Mouse (Mus musculus) forebrain, embryonic 11.5 days (tissue): ENCODE data around the gene Ndufa4l2. TPM values are rescaled to one million over a fixed set of nuclear protein-coding genes. Genes with fewer than 3 reads are reported as not detected.
A peak's percentile ranks its signal among the peaks of the same experiment; 100 is the strongest.

Experiments
- ATAC-seq: fragments of 200-750 bp; cut with Nextera tagmentation; replicated peaks from 2 replicates; pipeline ENCODE4 v1.8.0; 2017; ENCODE audit warnings: moderate TSS enrichment; ENCODE audit not compliant: low FRiP score
- DNase-seq: peaks from one replicate; pipeline ENCODE4 v3.0.0-alpha.2; 2017; ENCODE audit warnings: low spot score
- H3K27ac ChIP-seq: fragments of 300-500 bp; sonication (generic); 2 replicates; pipeline ENCODE4 v1.5.1; 2014; ENCODE audit warnings: low read depth, low read length
- H3K27me3 ChIP-seq: fragments of 300-500 bp; sonication (generic); 2 replicates; pipeline ENCODE4 v1.6.1; 2014; ENCODE audit warnings: mild to moderate bottlenecking, low read length, mixed read lengths; ENCODE audit not compliant: control insufficient read depth, insufficient read depth
- H3K36me3 ChIP-seq: fragments of 300-500 bp; sonication (generic); 2 replicates; pipeline ENCODE4 v1.6.1; 2014; ENCODE audit warnings: mild to moderate bottlenecking, low read length, moderate library complexity, mixed read lengths; ENCODE audit not compliant: control insufficient read depth, insufficient read depth
- H3K4me1 ChIP-seq: fragments of 300-500 bp; sonication (generic); replicated peaks from 2 replicates; pipeline ENCODE4 v1.6.1; 2014; ENCODE audit warnings: low read length, mixed read lengths; ENCODE audit not compliant: control insufficient read depth, insufficient read depth
- H3K4me2 ChIP-seq: fragments of 300-500 bp; sonication (generic); 2 replicates; pipeline ENCODE4 v1.6.1; 2014; ENCODE audit warnings: low read depth, mild to moderate bottlenecking, low read length, moderate library complexity, mixed read lengths; ENCODE audit not compliant: severe bottlenecking
- H3K4me3 ChIP-seq: fragments of 300-500 bp; sonication (generic); 2 replicates; pipeline ENCODE4 v1.5.1; 2014; ENCODE audit warnings: low read depth, low read length
- H3K9ac ChIP-seq: fragments of 300-500 bp; sonication (generic); 2 replicates; pipeline ENCODE4 v1.6.1; 2014; ENCODE audit warnings: low read length
- H3K9me3 ChIP-seq: fragments of 300-500 bp; sonication (generic); 2 replicates; pipeline ENCODE4 v1.6.1; 2016; ENCODE audit warnings: low read length, mixed read lengths; ENCODE audit not compliant: control insufficient read depth
- WGBS: fragments of 180-500 bp; shearing (Covaris S2); extraction: QIAGEN DNeasy Blood & Tissue Kit; methylation state at CpG from one replicate; pipeline ENCODE4 v1.1.7; 2014; 5-methylcytosine and 5-hydroxymethylcytosine counted together
- polyA plus RNA-seq: library from polyadenylated mRNA; unstranded; fragments of >200 nt; fragmentation: Nextera tagmentation; extraction: Ambion mirVana; gene quantifications from 2 replicates; pipeline ENCODE4 v1.2.1, GENCODE M21; 2014

The Ndufa4l2 gene
- polyA plus RNA-seq, 1 experiment from 2014 or later = 6.1 TPM

GRCm38 (mm10) chr10:127500894-127501893 is 13.6 kb upstream of the Ndufa4l2 start, which contains the start of gene Stac3:
Gene Stac3, plus strand, starts transcription at chr10:127501686.
- Histone ChIP-seq H3K4me1 (no peaks in the 10 kb centered on the region), H3K27me3 (no peaks in the 10 kb centered on the region), H3K4me3 (no peak within 1 kb of the TSS), H3K9ac (no peak within 1 kb of the TSS), H3K36me3 (no peaks in the 10 kb centered on the region), H3K9me3 (no peaks in the 10 kb centered on the region), H3K4me2 (no peak within 1 kb of the TSS), H3K27ac (no peak within 1 kb of the TSS)
- 79% methylated on average over 13 of the region's 13 CpGs for WGBS
- ATAC-seq (no peak; the same call in 1 of the 2 replicates), DNase-seq (no peak)

GRCm38 (mm10) chr10:127508239-127508638 is 6.5 kb upstream of the Ndufa4l2 start:
- Histone ChIP-seq H3K9ac (no peak overlapping the region), H3K27ac (no peak overlapping the region), H3K27me3 (peaks cover 44% of the 10 kb centered on the region), H3K36me3 (no peaks in the 10 kb centered on the region), H3K4me3 (no peak overlapping the region), H3K4me2 (peak overlapping the region; percentile 68; the same call in 1 of the 2 replicates), H3K9me3 (no peaks in the 10 kb centered on the region), H3K4me1 (peaks cover 28% of the 10 kb centered on the region)
- DNase-seq = peak; percentile 89
- 2% methylated on average over 15 of the region's 15 CpGs for WGBS
- ATAC-seq = no peak

DNA sequence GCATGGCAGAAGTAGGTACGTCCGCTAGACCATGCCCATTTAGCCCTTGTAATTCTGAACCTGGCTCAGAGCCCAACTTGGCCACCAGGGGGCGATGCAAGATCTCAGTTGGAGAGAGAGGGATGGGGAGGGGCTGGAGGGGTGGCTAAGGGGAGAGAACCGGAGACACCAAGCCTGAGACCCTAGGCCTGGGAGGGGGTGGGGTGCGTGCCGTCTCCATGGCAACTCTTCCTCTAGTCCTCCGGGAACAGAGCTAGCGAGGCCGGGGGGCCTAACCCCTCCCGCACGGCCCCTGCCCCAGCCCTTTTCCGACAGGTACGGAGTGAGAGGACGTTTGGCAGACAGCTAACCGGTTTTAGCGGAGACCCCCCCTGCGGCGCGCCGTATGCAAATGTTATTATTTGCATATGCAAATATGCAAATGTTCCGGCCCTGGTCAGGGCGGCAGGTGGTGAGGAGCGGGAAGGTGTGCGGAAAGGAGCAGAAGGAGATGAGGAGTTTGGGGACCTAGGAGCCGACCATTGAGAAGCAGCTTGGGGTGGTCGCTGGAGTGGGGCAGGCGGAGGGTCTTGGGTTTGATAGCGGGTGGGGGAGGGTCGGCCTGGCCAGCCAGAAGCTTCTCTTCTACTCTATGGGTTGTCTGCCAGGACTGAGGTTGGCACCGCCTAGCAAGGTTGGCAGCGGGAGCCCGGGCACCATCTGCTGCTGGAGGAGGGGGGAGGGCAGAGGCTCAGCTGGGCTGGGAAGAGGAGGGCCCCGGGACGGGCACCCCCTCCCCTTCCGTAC is 5.5 kb upstream of the Ndufa4l2 start:
- Histone ChIP-seq H3K9me3 (no peaks in the 10 kb centered on the region), H3K36me3 (no peaks in the 10 kb centered on the region), H3K4me2 (peak overlapping the region; percentile 68), H3K9ac (peak overlapping the region; percentile 32), H3K4me3 (peak overlapping the region; percentile 36), H3K27me3 (peaks cover 49% of the 10 kb centered on the region), H3K27ac (peak overlapping the region; percentile 80), H3K4me1 (peaks cover 36% of the 10 kb centered on the region)
- peak; percentile 67 for ATAC-seq
- under 1% methylated on average over 35 of the region's 35 CpGs for WGBS
- DNase-seq = peak; percentile 98

DNA sequence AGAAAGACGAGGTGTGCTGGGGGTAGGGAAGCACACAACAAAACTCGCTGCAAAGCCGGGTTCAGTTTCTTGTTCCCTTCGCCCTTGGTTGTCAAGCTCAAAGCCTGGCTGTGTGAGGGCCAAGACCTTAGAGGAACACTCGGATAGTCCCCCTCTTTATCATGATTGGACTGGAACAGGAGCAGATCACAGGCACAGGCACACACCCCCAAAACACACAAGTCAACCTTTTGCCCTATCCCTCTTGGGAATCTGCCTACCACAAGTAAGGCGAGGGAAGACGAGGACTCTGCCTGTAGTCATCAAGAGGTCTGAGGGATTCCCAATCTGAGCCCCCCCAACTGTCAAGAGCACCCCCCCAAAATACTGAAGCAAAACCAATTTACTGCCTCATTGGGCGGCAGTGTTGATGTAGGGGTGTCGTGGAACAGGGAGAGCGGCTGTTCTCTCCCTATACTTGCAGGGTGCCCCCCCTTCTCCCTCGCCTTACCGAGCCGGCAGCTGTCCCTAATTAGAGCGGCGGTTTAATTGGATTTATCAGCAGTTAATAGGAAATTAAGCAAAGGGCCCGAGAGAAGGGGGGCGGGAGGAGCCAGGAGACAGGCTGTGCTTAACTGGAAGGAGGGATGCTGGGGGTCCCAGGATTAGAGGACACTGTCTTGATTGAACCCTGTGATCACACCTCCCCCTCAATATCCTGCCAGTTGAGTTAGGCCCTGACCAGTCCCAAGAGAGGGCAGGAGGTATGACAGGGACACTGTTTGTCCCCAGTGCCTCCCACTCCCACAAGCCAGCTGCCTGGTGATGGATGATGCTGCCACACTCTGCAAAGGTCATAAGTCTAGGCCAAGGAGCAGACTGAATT is 4.7 kb upstream of the Ndufa4l2 start:
- ATAC-seq (peak; percentile 6; the same call in 1 of the 2 replicates), DNase-seq (peak; percentile 80)
- Histone ChIP-seq H3K4me3 (peak overlapping the region; percentile 36), H3K27ac (peak overlapping the region; percentile 80), H3K36me3 (no peaks in the 10 kb centered on the region), H3K9ac (peak overlapping the region; percentile 32), H3K9me3 (no peaks in the 10 kb centered on the region), H3K27me3 (peaks cover 58% of the 10 kb centered on the region), H3K4me2 (peak overlapping the region; percentile 68), H3K4me1 (peaks cover 43% of the 10 kb centered on the region)
- WGBS = 2% methylated on average over 17 of the region's 17 CpGs

- peak overlapping the region; percentile 83 for H3K4me2 ChIP-seq
- ATAC-seq (no peak), DNase-seq (no peak)
- H3K27me3 ChIP-seq = peaks cover 64% of the 10 kb centered on the region
- H3K4me1 ChIP-seq = peaks cover 49% of the 10 kb centered on the region
- no peaks in the 10 kb centered on the region for H3K36me3 ChIP-seq
- H3K9me3 ChIP-seq = no peaks in the 10 kb centered on the region
- peak overlapping the region; percentile 80 for H3K27ac ChIP-seq
- peak overlapping the region; percentile 36 for H3K4me3 ChIP-seq
- peak overlapping the region; percentile 62 for H3K9ac ChIP-seq
- 5% methylated on average over 11 of the region's 11 CpGs for WGBS
These were observed 3.7 kb upstream of the Ndufa4l2 start for GRCm38 (mm10) chr10:127510895-127511617.

DNA sequence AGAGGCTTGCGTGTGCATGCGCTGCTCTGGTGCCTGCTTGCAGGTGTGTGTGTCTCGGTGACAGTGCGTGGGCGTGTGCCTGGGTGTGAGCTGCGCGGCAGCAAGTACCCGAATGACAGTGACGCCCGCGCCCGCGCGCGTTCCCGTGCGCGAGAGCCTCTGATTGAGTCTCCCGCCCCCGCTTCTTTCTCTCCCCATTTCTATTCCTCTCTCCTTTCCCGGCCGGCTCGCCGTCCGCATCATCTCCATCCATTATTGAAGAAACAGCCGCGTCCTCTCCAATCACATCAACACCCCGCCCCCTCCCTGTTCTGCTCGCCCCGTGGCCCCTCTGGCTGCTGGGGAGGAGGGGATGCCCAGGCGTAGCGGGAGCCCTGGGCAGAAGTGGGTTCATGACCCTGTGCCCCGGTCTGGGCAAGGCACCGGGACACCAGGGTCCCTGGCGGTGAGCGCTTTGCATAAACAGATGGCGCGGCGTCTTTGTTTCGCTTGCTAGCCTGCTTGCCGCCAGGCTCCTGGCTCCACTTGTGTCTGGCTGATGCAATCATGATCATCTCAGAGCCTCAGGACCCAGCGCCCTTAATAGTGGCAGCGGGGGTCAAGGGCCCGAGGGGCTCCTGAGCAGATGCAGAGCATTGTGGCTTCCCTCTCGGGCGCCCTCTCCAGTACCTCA is 3.0 kb upstream of the Ndufa4l2 start:
- under 1% methylated on average over 46 of the region's 46 CpGs for WGBS

GRCm38 (mm10) chr10:127512307-127512666 is 2.5 kb upstream of the Ndufa4l2 start:
- Histone ChIP-seq H3K9ac (peak overlapping the region; percentile 62; the same call in 1 of the 2 replicates), H3K9me3 (no peaks in the 10 kb centered on the region), H3K27me3 (peaks cover 63% of the 10 kb centered on the region), H3K4me3 (peak overlapping the region; percentile 36), H3K4me2 (peak overlapping the region; percentile 83), H3K27ac (peak overlapping the region; percentile 80), H3K4me1 (peaks cover 59% of the 10 kb centered on the region), H3K36me3 (no peaks in the 10 kb centered on the region)
- WGBS = 4% methylated on average over 7 of the region's 7 CpGs
- ATAC-seq (no peak), DNase-seq (no peak)

More for the DNA sequence above, 3.0 kb upstream of the Ndufa4l2 start:
- Histone ChIP-seq H3K9me3 (no peaks in the 10 kb centered on the region), H3K4me2 (peak overlapping the region; percentile 83), H3K4me3 (peak overlapping the region; percentile 36), H3K9ac (peak overlapping the region; percentile 62), H3K36me3 (no peaks in the 10 kb centered on the region), H3K27me3 (peaks cover 66% of the 10 kb centered on the region), H3K4me1 (peaks cover 54% of the 10 kb centered on the region), H3K27ac (peak overlapping the region; percentile 80)
- DNase-seq = peak; percentile 80
- no peak for ATAC-seq
